Mouse (Mus musculus) liver, embryonic 13.5 days (tissue): ENCODE measurements at regions not wholly inside any gene's neighbourhood (a gene's known extent, or its start where the extent isn't known, plus 50 kb on each side); places are given as distances from the start of the nearest gene placed in this dataset.
A peak's percentile ranks its signal among the peaks of the same experiment; 100 is the strongest.

Experiments
- ATAC-seq: fragments of 200-750 bp; cut with Nextera tagmentation; 2 replicates; pipeline ENCODE4 v1.8.0; 2017; ENCODE audit warnings: low read depth, mild to moderate bottlenecking, moderate number of reproducible peaks, moderate library complexity
- DNase-seq: peaks from one replicate; pipeline ENCODE4 v3.0.0; 2022
- H3K27ac ChIP-seq: fragments of 300-500 bp; sonication (generic); 2 replicates; pipeline ENCODE4 v1.5.1; 2015; ENCODE audit warnings: moderate library complexity, mild to moderate bottlenecking, inconsistent platforms
- H3K27me3 ChIP-seq: fragments of 300-500 bp; sonication (generic); 2 replicates; pipeline ENCODE4 v1.6.1; 2015; ENCODE audit warnings: mild to moderate bottlenecking, inconsistent platforms
- H3K36me3 ChIP-seq: fragments of 300-500 bp; sonication (generic); 2 replicates; pipeline ENCODE4 v1.6.1; 2015; ENCODE audit warnings: mild to moderate bottlenecking, inconsistent platforms
- H3K4me1 ChIP-seq: fragments of 300-500 bp; sonication (generic); replicated peaks from 2 replicates; pipeline ENCODE4 v1.6.1; 2015; ENCODE audit warnings: inconsistent platforms
- H3K4me2 ChIP-seq: fragments of 300-500 bp; sonication (generic); 2 replicates; pipeline ENCODE4 v1.6.1; 2015; ENCODE audit warnings: inconsistent platforms, mild to moderate bottlenecking, moderate library complexity
- H3K4me3 ChIP-seq: fragments of 300-500 bp; sonication (generic); replicated peaks from 2 replicates; pipeline ENCODE4 v1.5.1; 2015; ENCODE audit warnings: mild to moderate bottlenecking, inconsistent platforms
- H3K9ac ChIP-seq: fragments of 300-500 bp; sonication (generic); 2 replicates; pipeline ENCODE4 v1.6.1; 2015; ENCODE audit warnings: mild to moderate bottlenecking, inconsistent platforms
- H3K9me3 ChIP-seq: fragments of 300-500 bp; sonication (generic); replicated peaks from 2 replicates; pipeline ENCODE4 v1.6.1; 2016; ENCODE audit warnings: inconsistent platforms
- WGBS: fragments of 180-500 bp; shearing (Covaris S2); methylation state at CpG from one replicate; pipeline ENCODE4 v1.1.7; 2015; ENCODE audit not compliant: insufficient replicate concordance; 5-methylcytosine and 5-hydroxymethylcytosine counted together

- DNase-seq: no peak
- Histone ChIP-seq H3K27ac (peak overlapping the region; percentile 41; the same call in 1 of the 2 replicates), H3K27me3 (no peaks in the 10 kb centered on the region), H3K9me3 (no peaks in the 10 kb centered on the region), H3K4me3 (no peak overlapping the region), H3K36me3 (no peaks in the 10 kb centered on the region), H3K4me2 (no peak overlapping the region), H3K9ac (no peak overlapping the region), H3K4me1 (no peaks in the 10 kb centered on the region)
- 61% methylated on average over 9 of the region's 9 CpGs for WGBS
- ATAC-seq: 0 out of 2 replicates have a peak, but pooled peaks have one; percentile 36
Measured at GRCm38 (mm10) chr12:109839126-109839587, 239.0 kb upstream of the Rtl1 start.

DNA sequence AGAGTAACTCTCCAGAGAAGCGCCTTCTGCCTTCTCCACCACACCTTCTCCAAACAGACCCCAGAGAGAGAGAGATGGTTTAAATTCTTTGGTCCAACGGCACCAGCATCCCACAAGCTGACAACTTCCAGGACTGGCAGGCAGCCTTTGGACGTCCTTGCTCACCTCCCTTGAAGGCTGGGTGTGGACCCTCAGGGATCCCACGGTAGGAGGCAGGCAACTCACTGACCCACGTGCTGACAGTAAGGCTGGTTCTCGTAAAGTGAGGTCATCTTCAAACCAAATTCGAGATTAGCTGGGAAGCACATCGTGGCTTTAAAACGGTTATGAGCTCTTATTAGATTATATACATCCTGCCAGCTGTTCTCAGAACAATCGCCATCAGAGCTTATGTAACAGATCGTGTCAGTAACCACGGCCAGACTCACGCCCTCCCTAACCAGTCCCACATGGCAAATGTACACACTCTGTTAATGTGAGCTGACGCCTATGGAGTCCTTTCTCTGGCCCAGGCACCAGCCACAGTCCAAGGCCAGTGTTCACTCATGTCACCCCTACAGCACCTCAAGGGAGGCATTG lies 239.9 kb upstream of the Rtl1 start:
- Histone ChIP-seq H3K36me3 (no peaks in the 10 kb centered on the region), H3K27me3 (no peaks in the 10 kb centered on the region), H3K4me2 (no peak overlapping the region), H3K4me1 (no peaks in the 10 kb centered on the region), H3K9me3 (no peaks in the 10 kb centered on the region), H3K9ac (no peak overlapping the region), H3K4me3 (no peak overlapping the region), H3K27ac (peak overlapping the region; percentile 34)
- ATAC-seq (no peak), DNase-seq (no peak)
- 50% methylated on average over 14 of the region's 14 CpGs for WGBS

- Histone ChIP-seq H3K9me3 (no peaks in the 10 kb centered on the region), H3K9ac (no peak overlapping the region), H3K27me3 (no peaks in the 10 kb centered on the region), H3K4me2 (no peak overlapping the region), H3K4me3 (no peak overlapping the region), H3K36me3 (no peaks in the 10 kb centered on the region), H3K27ac (no peak overlapping the region), H3K4me1 (no peaks in the 10 kb centered on the region)
- 59% methylated on average over 8 of the region's 8 CpGs for WGBS
- DNase-seq (no peak), ATAC-seq (no peak)
Measured at GRCm38 (mm10) chr12:109844723-109845601, 244.8 kb upstream of the Rtl1 start.

DNA sequence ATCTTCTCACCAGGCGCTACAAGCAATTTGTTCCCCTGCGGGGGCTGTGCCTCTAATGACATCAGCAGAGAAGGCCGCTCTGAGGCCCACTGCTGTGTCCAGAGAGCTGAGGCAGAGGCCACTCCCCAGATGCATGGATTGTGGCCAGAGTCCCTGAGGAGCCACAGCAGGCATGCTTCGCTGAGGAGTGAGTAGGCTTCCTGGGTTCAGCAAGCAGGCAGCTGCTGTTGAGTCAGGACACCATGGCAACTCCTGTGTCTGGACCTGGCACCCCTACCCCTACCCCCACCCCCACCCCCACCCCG lies 245.4 kb upstream of the Rtl1 start:
- H3K36me3 ChIP-seq: no peaks in the 10 kb centered on the region
- H3K9me3 ChIP-seq: no peaks in the 10 kb centered on the region
- no peaks in the 10 kb centered on the region for H3K27me3 ChIP-seq
- H3K4me3 ChIP-seq: no peak overlapping the region
- no peaks in the 10 kb centered on the region for H3K4me1 ChIP-seq
- H3K27ac ChIP-seq: no peak overlapping the region
- DNase-seq (no peak), ATAC-seq (no peak)
- no peak overlapping the region for H3K4me2 ChIP-seq
- no peak overlapping the region for H3K9ac ChIP-seq
- 47% methylated on average over 5 of the region's 5 CpGs for whole genome bisulfite sequencing

- DNase-seq (no peak), ATAC-seq (no peak)
- H3K4me1 ChIP-seq: no peaks in the 10 kb centered on the region
- WGBS: 72% methylated on average over 1 of the region's 1 CpGs
- no peaks in the 10 kb centered on the region for H3K9me3 ChIP-seq
- H3K4me3 ChIP-seq: no peak overlapping the region
- no peaks in the 10 kb centered on the region for H3K27me3 ChIP-seq
- no peak overlapping the region for H3K9ac ChIP-seq
- H3K36me3 ChIP-seq: no peaks in the 10 kb centered on the region
- no peak overlapping the region for H3K4me2 ChIP-seq
- H3K27ac ChIP-seq: no peak overlapping the region
Measured at GRCm38 (mm10) chr12:109856336-109856735, 256.2 kb upstream of the Rtl1 start.

- Histone ChIP-seq H3K4me3 (no peak overlapping the region), H3K27ac (no peak overlapping the region), H3K36me3 (no peaks in the 10 kb centered on the region), H3K9me3 (no peaks in the 10 kb centered on the region), H3K4me2 (no peak overlapping the region), H3K27me3 (no peaks in the 10 kb centered on the region), H3K4me1 (no peaks in the 10 kb centered on the region), H3K9ac (no peak overlapping the region)
- DNase-seq (no peak), ATAC-seq (no peak)
- WGBS: 59% methylated on average over 4 of the region's 4 CpGs
Measured at GRCm38 (mm10) chr12:109857705-109858104, 257.6 kb upstream of the Rtl1 start.

DNA sequence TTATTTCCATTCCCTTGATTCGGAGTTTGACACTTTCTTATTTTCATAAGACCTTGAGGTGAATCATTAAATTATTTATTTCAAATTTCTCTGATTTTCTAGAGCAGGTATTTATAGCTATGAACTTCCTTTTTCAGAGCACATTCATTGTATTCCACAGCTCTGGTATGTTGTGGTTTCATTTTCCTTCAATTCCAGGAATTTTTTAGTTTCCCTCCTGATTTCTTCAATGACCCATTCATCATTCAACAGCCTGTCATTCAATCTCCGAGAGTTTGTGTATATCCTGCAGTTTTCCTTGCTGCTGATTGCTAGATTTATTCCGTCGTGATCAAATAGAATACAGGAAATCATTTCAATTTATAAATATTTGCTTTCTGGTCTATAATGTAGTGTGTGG lies 264.7 kb upstream of the Rtl1 start:
- 59% methylated on average over 4 of the region's 4 CpGs for WGBS
- Histone ChIP-seq H3K4me2 (no peak overlapping the region), H3K9ac (no peak overlapping the region), H3K36me3 (no peaks in the 10 kb centered on the region), H3K4me1 (no peaks in the 10 kb centered on the region), H3K27ac (no peak overlapping the region), H3K9me3 (no peaks in the 10 kb centered on the region), H3K4me3 (no peak overlapping the region), H3K27me3 (no peaks in the 10 kb centered on the region)
- ATAC-seq (no peak), DNase-seq (no peak)

- H3K9ac ChIP-seq: no peak overlapping the region
- no peaks in the 10 kb centered on the region for H3K27me3 ChIP-seq
- ATAC-seq (no peak), DNase-seq (no peak)
- H3K27ac ChIP-seq: no peak overlapping the region
- no peak overlapping the region for H3K4me2 ChIP-seq
- H3K4me3 ChIP-seq: no peak overlapping the region
- H3K9me3 ChIP-seq: no peaks in the 10 kb centered on the region
- no peaks in the 10 kb centered on the region for H3K4me1 ChIP-seq
- H3K36me3 ChIP-seq: no peaks in the 10 kb centered on the region
- 75% methylated on average over 14 of the region's 14 CpGs for WGBS
Measured at GRCm38 (mm10) chr12:109871021-109871420, 270.9 kb upstream of the Rtl1 start.

GRCm38 (mm10) chr12:109874466-109874865 lies 274.3 kb upstream of the Rtl1 start:
- Histone ChIP-seq H3K4me1 (no peaks in the 10 kb centered on the region), H3K27ac (no peak overlapping the region), H3K36me3 (no peaks in the 10 kb centered on the region), H3K4me2 (no peak overlapping the region), H3K9me3 (no peaks in the 10 kb centered on the region), H3K4me3 (no peak overlapping the region), H3K9ac (no peak overlapping the region), H3K27me3 (no peaks in the 10 kb centered on the region)
- DNase-seq (no peak), ATAC-seq (no peak)
- WGBS: 52% methylated on average over 7 of the region's 7 CpGs

DNA sequence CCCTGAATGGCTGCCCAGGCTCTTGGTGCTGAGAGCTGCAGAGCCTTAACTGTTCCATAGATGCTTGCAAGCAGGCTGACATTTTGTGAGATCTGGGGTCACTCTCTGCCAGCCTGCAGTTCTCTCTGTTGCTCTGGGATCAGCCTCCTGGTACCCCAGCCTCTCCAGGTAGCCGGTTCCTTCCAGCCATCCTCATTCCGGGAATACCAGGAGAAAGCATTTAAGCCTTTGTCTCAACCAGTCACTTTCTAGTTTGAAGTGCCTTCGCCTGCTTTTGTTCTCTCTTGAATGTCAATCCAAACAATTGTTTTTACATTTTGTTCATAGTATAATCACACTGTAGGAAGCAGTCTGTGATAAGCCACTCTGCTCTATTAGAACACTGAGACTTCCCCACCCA lies 281.0 kb upstream of the Rtl1 start:
- no peaks in the 10 kb centered on the region for H3K9me3 ChIP-seq

DNA sequence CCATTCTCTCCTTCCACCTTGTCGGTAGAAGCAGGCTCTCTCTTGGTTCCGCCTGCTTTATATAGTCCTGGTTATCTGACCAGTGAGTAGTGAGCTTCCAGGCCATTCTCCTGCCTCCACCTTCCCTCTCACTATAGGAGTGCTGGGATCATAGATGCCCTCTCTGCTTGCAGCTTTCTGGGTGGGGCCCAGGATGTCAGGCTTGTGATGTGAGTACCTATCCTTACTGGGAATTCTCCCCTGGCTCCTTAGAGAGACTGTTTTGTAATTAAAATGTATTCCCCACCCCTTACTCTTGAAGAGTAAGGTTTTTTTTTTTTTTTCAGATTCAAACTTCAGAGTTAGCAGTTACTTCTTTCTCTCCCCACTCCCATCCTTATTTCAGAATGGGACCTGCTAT lies 291.1 kb upstream of the Rtl1 start:
- Histone ChIP-seq H3K36me3 (no peaks in the 10 kb centered on the region), H3K27me3 (no peaks in the 10 kb centered on the region), H3K4me3 (no peak overlapping the region), H3K4me2 (no peak overlapping the region), H3K9ac (no peak overlapping the region), H3K9me3 (no peaks in the 10 kb centered on the region), H3K27ac (no peak overlapping the region), H3K4me1 (no peaks in the 10 kb centered on the region)
- DNase-seq (no peak), ATAC-seq (no peak)
- WGBS: 60% methylated on average over 2 of the region's 2 CpGs

More for the DNA sequence above, 281.0 kb upstream of the Rtl1 start:
- no peak overlapping the region for H3K4me3 ChIP-seq
- H3K27me3 ChIP-seq: no peaks in the 10 kb centered on the region
- H3K27ac ChIP-seq: no peak overlapping the region
- H3K4me2 ChIP-seq: no peak overlapping the region
- H3K4me1 ChIP-seq: no peaks in the 10 kb centered on the region
- H3K36me3 ChIP-seq: no peaks in the 10 kb centered on the region
- 60% methylated on average over 3 of the region's 3 CpGs for WGBS
- DNase-seq: no peak
- no peak for ATAC-seq
- no peak overlapping the region for H3K9ac ChIP-seq

DNA sequence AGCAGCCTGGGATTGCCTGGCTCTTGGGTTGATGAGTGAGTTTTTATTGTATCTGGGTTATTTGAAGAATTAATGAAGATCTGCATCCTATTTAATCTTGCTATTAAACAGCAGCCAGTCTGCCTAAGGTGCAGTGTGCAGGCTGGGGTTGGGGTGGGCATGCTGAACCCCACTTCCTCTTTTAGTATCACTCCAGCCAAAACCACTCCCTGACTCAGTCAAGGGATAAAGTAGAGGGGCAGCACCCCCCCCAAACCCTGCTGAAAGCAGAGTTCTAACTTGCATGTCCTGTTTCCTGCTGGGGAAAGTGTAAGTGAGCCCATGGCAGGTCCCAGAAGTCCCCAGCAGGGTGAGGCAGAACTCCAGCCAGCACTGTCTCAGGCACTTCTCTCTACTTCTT lies 292.7 kb upstream of the Rtl1 start:
- H3K36me3 ChIP-seq: no peaks in the 10 kb centered on the region
- no peaks in the 10 kb centered on the region for H3K9me3 ChIP-seq
- no peaks in the 10 kb centered on the region for H3K4me1 ChIP-seq
- H3K27me3 ChIP-seq: no peaks in the 10 kb centered on the region
- no peak overlapping the region for H3K27ac ChIP-seq
- no peak overlapping the region for H3K4me3 ChIP-seq
- no peak overlapping the region for H3K9ac ChIP-seq
- DNase-seq (no peak), ATAC-seq (no peak)
- no peak overlapping the region for H3K4me2 ChIP-seq
